Mouse (Mus musculus) thymus, postnatal 10 days (tissue): ENCODE measurements at regions not wholly inside any gene's neighbourhood (a gene's known extent, or its start where the extent isn't known, plus 50 kb on each side); places are given as distances from the start of the nearest gene placed in this dataset.

Experiments used
- DNase-seq, 2 experiments: peaks; one replicate each; pipeline ENCODE4 v3.0.0; 2021; ENCODE audit warnings: low spot score in 2 of 2

GRCm38 (mm10) chr19:48090393-48090792 is 115.4 kb upstream of the Sorcs3 start:
- DNase-seq: peak in 1 of 2 experiments; percentile 8

GRCm38 (mm10) chr19:48097363-48097762 is 108.5 kb upstream of the Sorcs3 start:
- no peak for DNase-seq

DNA sequence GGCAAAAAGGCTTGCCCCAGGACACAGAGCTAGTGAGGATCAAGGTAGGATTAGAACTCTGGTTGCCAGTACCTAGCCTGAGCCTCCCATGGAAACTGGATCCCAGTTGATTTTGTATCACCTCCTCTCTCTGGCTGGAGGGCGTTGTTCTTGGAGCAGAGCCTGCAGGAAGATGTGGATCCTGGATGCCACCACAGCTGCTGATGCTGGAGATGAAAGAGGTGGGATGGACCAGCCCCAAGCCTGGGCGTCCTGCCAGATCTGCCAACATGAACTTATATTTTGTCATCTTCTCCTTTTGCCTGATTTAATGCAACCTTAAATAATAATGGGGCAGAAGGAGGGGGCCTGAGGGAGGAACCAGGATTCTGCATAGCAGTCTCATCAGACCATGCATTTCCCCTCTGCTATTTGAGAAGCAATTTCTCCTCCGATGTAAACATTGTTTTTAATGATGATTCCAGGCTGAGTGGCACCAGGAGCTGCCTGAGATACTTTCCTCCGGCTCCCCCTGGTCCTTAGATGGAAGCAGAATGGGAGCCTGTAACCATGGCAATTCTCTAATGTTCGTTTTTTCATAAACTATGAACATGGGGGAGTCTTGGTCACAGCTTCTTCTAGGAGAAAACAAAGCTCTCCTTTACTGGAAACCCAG is 107.8 kb upstream of the Sorcs3 start:
- no peak for DNase-seq

DNA sequence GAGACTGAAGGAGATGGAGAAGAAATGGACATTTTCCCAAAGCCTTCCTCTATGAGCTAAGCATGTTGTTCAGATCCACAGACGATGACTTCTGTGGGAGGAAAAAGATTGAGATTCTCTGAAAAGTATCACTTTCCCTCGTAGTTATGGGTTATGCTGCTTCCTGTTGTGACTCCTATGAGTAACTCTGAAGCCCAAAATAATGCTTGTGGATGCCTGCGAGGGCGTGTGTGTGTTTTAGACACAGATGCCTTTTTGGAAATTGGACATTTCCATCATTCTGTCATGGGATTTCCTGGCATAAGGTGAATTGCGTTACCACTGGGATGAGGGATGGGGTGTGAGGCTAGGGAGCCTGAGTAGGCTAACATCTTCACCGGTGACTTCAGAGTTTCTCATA is 104.8 kb upstream of the Sorcs3 start:
- no peak for DNase-seq

DNA sequence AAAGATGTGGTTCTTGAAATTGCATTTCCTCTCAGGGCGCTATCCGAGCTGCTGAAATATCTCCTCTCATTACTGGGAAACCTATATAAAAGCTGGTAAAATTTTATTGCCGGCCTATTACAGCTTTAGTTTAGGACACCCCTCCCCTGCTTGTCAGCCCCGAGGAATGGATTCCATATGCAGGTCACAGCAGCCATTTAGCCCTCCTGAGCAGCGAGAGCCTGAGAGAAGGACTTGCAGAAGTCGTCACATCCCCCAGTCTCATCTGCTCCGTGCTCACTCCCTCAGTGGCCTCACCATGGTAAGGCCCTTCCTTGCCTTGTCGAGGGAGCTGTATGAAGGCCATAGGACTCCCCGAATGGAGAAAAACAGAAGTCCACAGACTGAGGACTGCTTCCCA is 90.7 kb upstream of the Sorcs3 start:
- no peak for DNase-seq

DNA sequence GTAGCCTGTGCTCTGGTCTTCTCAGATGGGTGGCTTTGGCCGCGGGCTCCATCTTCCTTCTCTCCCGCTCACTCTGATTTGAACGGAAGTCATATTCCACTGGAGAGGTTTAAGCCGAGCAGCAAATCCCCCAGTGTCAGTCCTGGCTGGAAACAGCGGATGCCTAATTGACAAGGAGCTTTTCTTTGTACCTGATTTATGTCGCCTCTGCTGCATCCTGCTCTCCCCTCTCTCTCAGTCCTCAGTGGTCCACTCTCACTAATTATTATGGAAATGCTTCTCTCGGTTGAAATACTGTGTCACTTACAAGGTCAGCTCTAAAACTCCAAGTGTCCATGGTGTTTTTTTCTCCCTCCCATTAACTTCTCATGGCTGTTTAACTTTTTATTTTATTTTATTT is 90.1 kb upstream of the Sorcs3 start:
- no peak for DNase-seq

DNA sequence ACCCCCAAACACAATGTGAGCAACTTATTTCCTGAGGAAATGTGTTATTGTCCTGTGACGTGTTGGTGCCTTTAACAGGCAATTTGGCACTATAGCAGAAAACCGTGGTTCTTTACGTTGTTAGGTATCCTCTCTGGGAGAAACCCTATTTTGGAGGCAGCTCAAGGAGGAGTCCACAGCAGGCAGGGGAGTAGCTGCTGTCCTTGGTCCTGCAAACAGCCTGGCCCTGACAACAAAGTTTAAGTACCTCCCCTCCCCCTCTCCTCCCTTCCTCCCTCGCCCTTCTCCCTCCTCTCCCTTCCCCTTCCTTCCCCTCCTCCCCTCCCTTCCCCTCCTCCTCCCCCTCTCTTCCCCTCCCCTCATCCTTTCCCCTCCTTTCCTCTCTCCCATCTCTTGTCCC is 89.1 kb upstream of the Sorcs3 start:
- DNase-seq: no peak

DNA sequence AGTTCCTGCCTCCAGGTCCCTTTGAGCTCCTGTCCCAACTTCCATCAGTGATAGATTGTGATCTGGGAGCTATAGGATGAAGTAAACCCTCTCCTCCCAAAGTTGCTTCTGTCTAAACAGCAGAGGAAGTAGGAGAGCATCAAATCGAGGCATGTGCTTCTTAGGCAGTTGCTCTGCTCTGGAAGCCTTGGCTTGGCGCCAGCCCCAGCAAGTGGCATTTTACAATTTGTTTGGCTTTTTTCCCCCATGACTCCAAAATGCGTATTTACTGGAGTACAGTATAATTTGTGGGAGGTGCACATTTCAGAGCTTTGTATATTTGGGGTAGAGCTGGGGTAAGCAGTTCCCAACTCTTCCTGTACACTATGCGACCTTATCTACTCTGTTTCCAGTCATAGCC is 88.2 kb upstream of the Sorcs3 start:
- no peak for DNase-seq

DNA sequence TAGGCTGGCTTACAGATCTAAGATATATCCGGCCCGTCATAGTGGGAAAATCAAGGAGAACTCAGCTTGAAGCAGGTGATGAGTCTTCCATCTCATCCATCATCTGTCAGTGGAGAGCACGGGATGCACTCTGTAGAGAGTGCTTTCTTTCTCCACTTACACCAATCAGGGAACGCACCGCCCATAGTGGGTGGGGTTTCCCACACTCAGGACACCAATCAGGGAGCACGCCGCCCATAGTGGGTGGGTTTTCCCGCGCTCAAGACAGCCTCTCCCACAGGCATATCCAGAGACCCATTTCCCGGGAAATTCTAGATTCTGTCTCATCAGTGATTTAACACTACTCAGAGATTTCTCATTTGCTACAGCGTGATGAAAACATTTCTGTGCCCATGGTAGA is 83.5 kb upstream of the Sorcs3 start:
- no peak for DNase-seq

GRCm38 (mm10) chr19:48123777-48124176 is 82.0 kb upstream of the Sorcs3 start:
- DNase-seq: no peak

DNA sequence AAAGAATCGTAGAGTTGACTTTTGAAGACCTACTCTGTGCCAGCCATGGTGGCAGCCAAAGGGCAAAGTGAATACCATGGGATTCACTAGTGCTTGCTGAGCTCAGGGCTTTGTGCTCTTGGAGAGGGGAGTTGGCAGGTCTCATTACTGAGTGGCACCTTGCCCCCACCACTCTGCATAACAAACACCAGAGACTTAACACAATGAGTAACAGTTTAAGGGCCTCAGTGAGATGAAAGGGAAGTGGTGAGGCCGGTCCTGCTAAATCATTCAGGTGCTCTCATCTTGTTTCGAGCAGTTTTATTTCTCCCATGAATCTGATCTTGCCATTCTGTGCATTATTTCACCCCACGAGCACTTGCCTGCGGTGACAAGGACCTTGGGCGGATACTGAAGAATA is 80.1 kb upstream of the Sorcs3 start:
- DNase-seq: no peak

GRCm38 (mm10) chr19:48128089-48128488 is 77.7 kb upstream of the Sorcs3 start:
- DNase-seq: no peak

DNA sequence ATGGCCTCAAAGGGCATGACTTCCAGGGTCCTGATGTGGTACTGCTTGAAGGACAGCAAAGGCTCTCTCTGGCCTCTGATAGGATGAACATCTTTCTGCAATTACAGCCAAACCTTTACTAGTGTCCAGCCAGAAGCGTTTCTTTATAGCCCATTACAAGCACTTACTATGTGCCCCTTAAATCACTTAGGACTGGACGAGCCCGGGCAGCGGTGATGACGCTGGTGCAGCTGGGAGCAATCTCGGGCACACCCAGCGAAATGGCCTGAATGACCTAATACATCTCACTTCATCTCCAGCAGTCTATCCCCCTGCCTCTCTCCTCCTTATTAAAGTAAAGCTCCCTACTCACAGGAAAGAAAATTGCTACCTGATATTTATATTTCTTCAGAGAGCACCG is 69.6 kb upstream of the Sorcs3 start:
- no peak for DNase-seq

GRCm38 (mm10) chr19:48144129-48144528 is 61.7 kb upstream of the Sorcs3 start:
- no peak for DNase-seq
